Mouse (Mus musculus) stomach, embryonic 14.5 days (tissue): Measurements from ENCODE around the gene Gm8246. TPM values are rescaled to one million over a fixed set of nuclear protein-coding genes. Genes with fewer than 3 reads are reported as not detected.
"Not testable (repeated sequence)": the region's sequence is repeated elsewhere in the genome, so short reads cannot be mapped to it uniquely, and the experiment has no call there.

Source experiments
- ATAC-seq: fragments of 200-750 bp; cut with Nextera tagmentation; 2 replicates; pipeline ENCODE4 v1.8.0; 2017; ENCODE audit warnings: low read depth, moderate TSS enrichment; ENCODE audit not compliant: insufficient number of reproducible peaks, insufficient read depth, low FRiP score
- H3K27ac ChIP-seq: fragments of 300-500 bp; sonication (generic); 2 replicates; pipeline ENCODE4 v1.5.1; 2014; ENCODE audit warnings: mild to moderate bottlenecking, low read length, moderate library complexity, mixed read lengths
- H3K27me3 ChIP-seq: fragments of 300-500 bp; sonication (generic); 2 replicates; pipeline ENCODE4 v1.6.1; 2014; ENCODE audit warnings: low read length, control low read depth, mixed read lengths; ENCODE audit not compliant: control insufficient read depth, insufficient read depth
- H3K36me3 ChIP-seq: fragments of 300-500 bp; sonication (generic); 2 replicates; pipeline ENCODE4 v1.6.1; 2014; ENCODE audit warnings: mild to moderate bottlenecking, control low read depth, low read length, moderate library complexity, mixed read lengths; ENCODE audit not compliant: control insufficient read depth, insufficient read depth
- H3K4me1 ChIP-seq: fragments of 300-500 bp; sonication (generic); 2 replicates; pipeline ENCODE4 v1.6.1; 2014; ENCODE audit warnings: low read length, control low read depth, mixed read lengths; ENCODE audit not compliant: control insufficient read depth, insufficient read depth
- H3K4me2 ChIP-seq: fragments of 300-500 bp; sonication (generic); replicated peaks from 2 replicates; pipeline ENCODE4 v1.6.1; 2014; ENCODE audit warnings: low read depth, low read length, control low read depth
- H3K4me3 ChIP-seq: fragments of 300-500 bp; sonication (generic); 2 replicates; pipeline ENCODE4 v1.5.1; 2014; ENCODE audit warnings: low read depth, low read length, control low read depth
- H3K9ac ChIP-seq: fragments of 300-500 bp; sonication (generic); replicated peaks from 2 replicates; pipeline ENCODE4 v1.6.1; 2014; ENCODE audit warnings: low read depth, mild to moderate bottlenecking, control low read depth, low read length, moderate library complexity, mixed read lengths
- H3K9me3 ChIP-seq: fragments of 300-500 bp; sonication (generic); 2 replicates; pipeline ENCODE4 v1.6.1; 2016; ENCODE audit warnings: low read depth, low read length, control low read depth; ENCODE audit not compliant: control insufficient read depth
- WGBS: fragments of 180-500 bp; shearing (Covaris S2); extraction: QIAGEN DNeasy Blood & Tissue Kit; methylation state at CpG from one replicate; pipeline ENCODE4 v1.1.7; 2014; 5-methylcytosine and 5-hydroxymethylcytosine counted together
- polyA plus RNA-seq: library from polyadenylated mRNA; unstranded; fragments of >200 nt; fragmentation: Nextera tagmentation; extraction: Ambion mirVana; gene quantifications from 2 replicates; pipeline ENCODE4 v1.2.1, GENCODE M21; 2014

Gene Gm8246
- polyA plus RNA-seq, result not detected in 2 replicates

- not testable (repeated sequence) for H3K4me1 ChIP-seq, H3K9ac ChIP-seq, H3K9me3 ChIP-seq, H3K4me3 ChIP-seq, ATAC-seq, H3K4me2 ChIP-seq, H3K27me3 ChIP-seq, H3K36me3 ChIP-seq, H3K27ac ChIP-seq
- WGBS, result no CpG with 5 or more reads among the region's 3 CpGs
Observed at GRCm38 (mm10) chr14:5477730-5478129, at the start of gene Gm8246. Gene Gm8246 (minus strand): TSS chr14:5477830.

GRCm38 (mm10) chr14:5501374-5501773 lies 23.7 kb upstream of the Gm8246 start, which contains the start of gene Gm3488:
Gene Gm3488 (plus strand): TSS chr14:5501674.
- no CpG with 5 or more reads among the region's 35 CpGs for WGBS
- H3K36me3 ChIP-seq, H3K4me1 ChIP-seq, H3K9ac ChIP-seq, H3K4me2 ChIP-seq, H3K27me3 ChIP-seq, ATAC-seq, H3K27ac ChIP-seq, H3K4me3 ChIP-seq, H3K9me3 ChIP-seq: not testable (repeated sequence)

GRCm38 (mm10) chr14:5483907-5484306 lies 6.3 kb upstream of the Gm8246 start, which contains the start of gene Gm3187:
Gene Gm3187 (plus strand): TSS chr14:5484207.
- not testable (repeated sequence) for H3K9me3 ChIP-seq, H3K4me1 ChIP-seq, H3K4me2 ChIP-seq, H3K9ac ChIP-seq, H3K27me3 ChIP-seq, H3K27ac ChIP-seq, H3K4me3 ChIP-seq, ATAC-seq, H3K36me3 ChIP-seq
- WGBS, result 86% methylated on average over 4 of the region's 5 CpGs

- H3K27me3 ChIP-seq, H3K9me3 ChIP-seq, H3K36me3 ChIP-seq, H3K4me3 ChIP-seq, H3K27ac ChIP-seq, H3K4me1 ChIP-seq, H3K9ac ChIP-seq, ATAC-seq, H3K4me2 ChIP-seq: not testable (repeated sequence)
- whole genome bisulfite sequencing, result no CpG with 5 or more reads among the region's 19 CpGs
Observed at GRCm38 (mm10) chr14:5460469-5460868, 17.2 kb downstream of the Gm8246 start.

GRCm38 (mm10) chr14:5455367-5455766 lies 22.3 kb downstream of the Gm8246 start, which contains the start of gene Gm3194:
Gene Gm3194 (minus strand): TSS chr14:5455467.
- no CpG with 5 or more reads among the region's 3 CpGs for WGBS
- H3K9ac ChIP-seq, H3K27ac ChIP-seq, H3K9me3 ChIP-seq, H3K27me3 ChIP-seq, H3K36me3 ChIP-seq, H3K4me3 ChIP-seq, H3K4me2 ChIP-seq, H3K4me1 ChIP-seq, ATAC-seq: not testable (repeated sequence)

Other genes starting within 250 kb of the Gm8246 start
- not detected in 2 replicates for gene Gm3526, start 217.2 kb downstream of the Gm8246 start, polyA plus RNA-seq
- not detected in 2 replicates for gene Gm3542, start 142.9 kb downstream of the Gm8246 start, polyA plus RNA-seq
- not detected in 2 replicates for gene Gm3500, start 88.8 kb downstream of the Gm8246 start, polyA plus RNA-seq
- 2.1 TPM in 1 of 2 replicates, not detected in the other for gene Gm3194, start 22.4 kb downstream of the Gm8246 start, polyA plus RNA-seq
- not detected in 2 replicates for gene Gm3187, start 6.4 kb upstream of the Gm8246 start, polyA plus RNA-seq
- 0.73 and 1.0 TPM in 2 replicates for gene Gm3488, start 23.8 kb upstream of the Gm8246 start, polyA plus RNA-seq
- gene Gm3532, start 60.7 kb upstream of the Gm8246 start, polyA plus RNA-seq, result not detected in 2 replicates
- gene Gm8265, start 155.2 kb upstream of the Gm8246 start, polyA plus RNA-seq, result not detected in 2 replicates
- not detected in 2 replicates for gene Gm9603, start 209.6 kb upstream of the Gm8246 start, polyA plus RNA-seq